Mouse (Mus musculus) cortical plate, adult 2 months (tissue): Measurements from ENCODE around the gene Gm21310. TPM values are rescaled to one million over a fixed set of nuclear protein-coding genes. Genes with fewer than 3 reads are reported as not detected.
"Not testable (repeated sequence)": the region's sequence is repeated elsewhere in the genome, so short reads cannot be mapped to it uniquely, and the experiment has no call there.

Experiments used
- H3K27ac ChIP-seq: fragments of 200-500 bp; 2 replicates; pipeline ENCODE4 v1.5.1; 2012; ENCODE audit warnings: low read length, control low read depth, inconsistent platforms; ENCODE audit not compliant: insufficient read depth
- H3K4me1 ChIP-seq: fragments of 200-500 bp; 2 replicates; pipeline ENCODE4 v1.6.1; 2011; ENCODE audit warnings: low read length; ENCODE audit not compliant: control insufficient read depth, insufficient read depth
- H3K4me3 ChIP-seq: fragments of 200-500 bp; 2 replicates; pipeline ENCODE4 v1.5.1; 2011; ENCODE audit warnings: mild to moderate bottlenecking, low read length, control low read depth; ENCODE audit not compliant: insufficient read depth
- polyA plus RNA-seq: library from polyadenylated mRNA; depleted of rRNA; stranded (reverse); fragments of >200 nt; gene quantifications from 2 replicates; pipeline ENCODE4 v1.2.3, GENCODE M21; 2012; rRNA removed

Gene Gm21310
- not detected in 2 replicates for polyA plus RNA-seq

DNA sequence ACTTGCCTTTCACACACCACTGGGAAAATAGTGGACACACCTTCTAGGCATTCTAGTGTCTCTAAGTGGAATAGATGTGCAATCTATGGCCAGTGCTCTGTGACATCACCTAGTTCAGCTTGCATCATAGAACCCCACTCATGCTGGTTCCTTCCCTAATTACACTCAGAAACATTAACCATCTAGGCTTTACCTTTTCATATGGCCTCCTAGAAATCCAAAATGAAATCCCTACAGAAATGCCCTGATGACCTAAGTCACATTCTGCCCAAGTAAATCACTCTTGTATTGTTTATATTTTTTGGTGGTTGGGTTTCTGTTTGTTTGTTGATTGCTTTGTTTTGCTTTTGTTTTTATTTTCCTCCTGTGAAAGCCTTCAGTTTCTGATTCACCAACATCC, at the start of gene Gm21310:
TSS of gene Gm21310 (minus strand) at position 101 of the 400 bp plus-strand sequence.
- H3K4me1 ChIP-seq, H3K27ac ChIP-seq, H3K4me3 ChIP-seq: not testable (repeated sequence)

Other genes starting within 250 kb of the Gm21310 start
- gene Gm20834, start 177.4 kb upstream of the Gm21310 start, polyA plus RNA-seq, result not detected in 2 replicates